Mouse (Mus musculus) embryonic stem cell, embryonic (primary cell): ENCODE measurements around the gene Hoxd9.

Source experiments
- CTCF ChIA-PET, 4 experiments: fragments of 300-600 bp in 2 of 4; fragments of 350-600 bp in 2 of 4; sonication (Branson Sonifier 250); formaldehyde crosslinking; loops; one replicate each; lab custom pipeline; 2022; ENCODE audit warnings: inconsistent platforms in 2 of 4; lab: Charles Lee
- POLR2A ChIA-PET, 4 experiments: fragments of 300-600 bp in 2 of 4; fragments of 350-600 bp in 2 of 4; sonication (Branson Sonifier 250); formaldehyde crosslinking; loops; one replicate each; lab custom pipeline; 2022; ENCODE audit warnings: antibody characterized with exemption in 4 of 4, inconsistent platforms in 1 of 4; lab: Charles Lee

The Hoxd9 gene

GRCm38 (mm10) chr2:74726973-74727639 is 29.6 kb downstream of the Hoxd9 start:
- POLR2A ChIA-PET, result interaction anchor here in 3 of 4 experiments (0.6 to 1.5 kb wide), 3 partner anchors 21 to 1110 kb away, joined by 3 to 6 read pairs (median 3); no protein-coding TSS in a partner anchor
- CTCF ChIA-PET, result interaction anchor here in 2 of 4 experiments (0.6 to 0.7 kb wide), 2 partner anchors 237 to 282 kb away, joined by 5 to 8 read pairs; no protein-coding TSS in a partner anchor

- POLR2A ChIA-PET, result interaction anchor here in 3 of 4 experiments (0.6 to 1.5 kb wide), 3 partner anchors 22 to 1111 kb away, joined by 3 to 6 read pairs (median 3); no protein-coding TSS in a partner anchor
These were observed 30.2 kb downstream of the Hoxd9 start for GRCm38 (mm10) chr2:74727640-74728302.

GRCm38 (mm10) chr2:74728303-74728680 is 30.8 kb downstream of the Hoxd9 start:
- POLR2A ChIA-PET, result interaction anchor here in 2 of 4 experiments (0.7 to 1.5 kb wide), 3 partner anchors 15 to 1111 kb away, joined by 3 to 6 read pairs (median 3); no protein-coding TSS in a partner anchor

More at GRCm38 (mm10) chr2:74727640-74728302, 30.2 kb downstream of the Hoxd9 start:
- CTCF ChIA-PET, result interaction anchor here in 2 of 4 experiments (0.6 to 0.7 kb wide), 2 partner anchors 236 to 281 kb away, joined by 5 to 8 read pairs; no protein-coding TSS in a partner anchor

GRCm38 (mm10) chr2:74730331-74730730 is 32.8 kb downstream of the Hoxd9 start:
- ChIA-PET POLR2A (interaction anchor here in 1 of 4 experiments (0.6 to 0.8 kb wide), 4 partner anchors 15 to 821 kb away, joined by 3 read pairs; partner anchors contain the start of gene Hoxd1), CTCF (interaction anchor here in 3 of 4 experiments (0.5 to 1.2 kb wide), 4 partner anchors 13 to 1144 kb away, joined by 3 to 7 read pairs (median 5); no protein-coding TSS in a partner anchor)

More at GRCm38 (mm10) chr2:74728303-74728680, 30.8 kb downstream of the Hoxd9 start:
- CTCF ChIA-PET, result interaction anchor here in 1 of 4 experiments (0.7 kb wide), 1 partner anchor 997 kb away, joined by 6 read pairs; no protein-coding TSS in a partner anchor

- POLR2A ChIA-PET, result interaction anchor here in 1 of 4 experiments (0.6 to 0.8 kb wide), 2 partner anchors 15 to 32 kb away, joined by 3 read pairs; partner anchors contain the start of gene Hoxd1
- CTCF ChIA-PET, result interaction anchor here in 2 of 4 experiments (0.6 to 1.2 kb wide), 3 partner anchors 14 to 239 kb away, joined by 3 to 7 read pairs (median 3); no protein-coding TSS in a partner anchor
These were observed 33.5 kb downstream of the Hoxd9 start for GRCm38 (mm10) chr2:74731055-74731454.

GRCm38 (mm10) chr2:74731799-74732512 is 34.4 kb downstream of the Hoxd9 start:
- ChIA-PET CTCF (interaction anchor here in 2 of 4 experiments (0.6 to 0.7 kb wide), 2 partner anchors 85 to 238 kb away, joined by 3 read pairs; no protein-coding TSS in a partner anchor), POLR2A (interaction anchor here in 1 of 4 experiments (0.6 kb wide), 1 partner anchor 42 kb away, joined by 3 read pairs; no protein-coding TSS in a partner anchor)

- POLR2A ChIA-PET, result interaction anchor here in 2 of 4 experiments (0.5 to 1.5 kb wide), 6 partner anchors 21 to 431 kb away, joined by 3 to 4 read pairs (median 3); partner anchors contain the start of genes Hoxd3 (in 1 of the 2) and Hoxd4 (in 1 of the 2)
- CTCF ChIA-PET, result interaction anchor here in 1 of 4 experiments (0.6 to 0.7 kb wide), 5 partner anchors 30 to 858 kb away, joined by 4 to 18 read pairs (median 7); no protein-coding TSS in a partner anchor
These were observed 35.2 kb downstream of the Hoxd9 start for GRCm38 (mm10) chr2:74732513-74733316.

- ChIA-PET POLR2A (interaction anchor here in 2 of 4 experiments (0.5 to 1.5 kb wide), 5 partner anchors 21 to 432 kb away, joined by 3 to 4 read pairs (median 3); partner anchors contain the start of genes Hoxd3 (in 1 of the 2) and Hoxd4 (in 1 of the 2)), CTCF (interaction anchor here in 2 of 4 experiments (0.6 to 0.7 kb wide), 6 partner anchors 31 to 857 kb away, joined by 4 to 18 read pairs (median 6); no protein-coding TSS in a partner anchor)
These were observed 35.8 kb downstream of the Hoxd9 start for GRCm38 (mm10) chr2:74733317-74733661.

GRCm38 (mm10) chr2:74733765-74734164 is 36.2 kb downstream of the Hoxd9 start:
- CTCF ChIA-PET, result interaction anchor here in 2 of 4 experiments (0.6 to 0.7 kb wide), 4 partner anchors 31 to 857 kb away, joined by 4 to 7 read pairs (median 4); no protein-coding TSS in a partner anchor
- POLR2A ChIA-PET, result interaction anchor here in 2 of 4 experiments (0.8 to 1.5 kb wide), 3 partner anchors 22 to 45 kb away, joined by 3 to 4 read pairs (median 3); partner anchors contain the start of genes Hoxd3 (in 1 of the 2) and Hoxd4 (in 1 of the 2)

- ChIA-PET CTCF (no interaction called here), POLR2A (interaction anchor here in 1 of 4 experiments (1.5 kb wide), 1 partner anchor 43 kb away, joined by 3 read pairs; the partner anchor contains the start of gene Hoxd10)
These were observed 36.9 kb downstream of the Hoxd9 start for GRCm38 (mm10) chr2:74734451-74734850.

GRCm38 (mm10) chr2:74734996-74735811 is 37.7 kb downstream of the Hoxd9 start:
- POLR2A ChIA-PET, result interaction anchor here in 3 of 4 experiments (0.6 to 1.5 kb wide), 3 partner anchors 11 to 52 kb away, joined by 3 to 7 read pairs (median 4); partner anchors contain the start of gene Hoxd10 (in 1 of the 3)
- CTCF ChIA-PET, result interaction anchor here in 1 of 4 experiments (0.5 to 0.6 kb wide), 2 partner anchors 33 to 39 kb away, joined by 3 read pairs; no protein-coding TSS in a partner anchor

- ChIA-PET POLR2A (interaction anchor here in 2 of 4 experiments (1.1 to 1.5 kb wide), 2 partner anchors 10 to 45 kb away, joined by 3 to 4 read pairs; partner anchors contain the start of gene Hoxd10 (in 1 of the 2)), CTCF (interaction anchor here in 3 of 4 experiments (0.5 to 0.6 kb wide), 4 partner anchors 30 to 70 kb away, joined by 3 to 6 read pairs (median 4); no protein-coding TSS in a partner anchor)
These were observed 38.5 kb downstream of the Hoxd9 start for GRCm38 (mm10) chr2:74735851-74736687.

GRCm38 (mm10) chr2:74736688-74737577 is 39.4 kb downstream of the Hoxd9 start:
- POLR2A ChIA-PET, result interaction anchor here in 1 of 4 experiments (0.7 kb wide), 2 partner anchors 91 to 128 kb away, joined by 5 to 9 read pairs; no protein-coding TSS in a partner anchor
- CTCF ChIA-PET, result no interaction called here
